Mouse (Mus musculus): ENCODE results near the gene Tmem119.

DNA sequence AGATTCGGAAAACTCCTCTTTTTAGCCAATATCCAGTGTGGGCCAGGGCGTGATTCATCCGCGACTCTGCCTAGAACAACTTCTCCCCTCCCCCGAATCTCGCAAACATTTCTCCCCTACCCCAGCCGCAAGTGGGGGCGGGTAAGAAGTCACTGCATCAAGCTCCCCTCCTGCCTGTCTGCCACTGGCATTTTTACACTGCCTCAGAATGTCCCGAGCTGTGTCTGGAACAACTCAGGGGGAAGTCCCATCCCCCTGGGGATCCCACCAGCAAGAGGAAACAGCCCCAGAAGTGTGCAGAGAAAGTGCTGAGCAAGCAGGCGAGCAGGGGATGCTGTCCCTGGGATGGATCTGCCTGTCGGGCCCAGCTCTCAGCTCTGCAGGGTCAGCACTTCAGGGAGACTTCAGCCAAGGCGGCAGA lies 16.7 kb downstream of the Tmem119 start:
- TF ChIP-seq POLR2A (IDR thresholded peaks at IDR 0.05; ENCODE audit: low read depth, low read length) (no peak), CTCF (IDR thresholded peaks at IDR 0.05; ENCODE audit: extremely low read depth, insufficient read length, insufficient replicate concordance, low read depth, low read length) (no peak)
